Mouse (Mus musculus): ENCODE measurements around the gene Mepce. TPM values are rescaled to one million over a fixed set of nuclear protein-coding genes. Genes with fewer than 3 reads are reported as not detected.

The Mepce gene
- polyA plus RNA-seq (2017; shearing (Covaris generic)): 81.3 TPM

DNA sequence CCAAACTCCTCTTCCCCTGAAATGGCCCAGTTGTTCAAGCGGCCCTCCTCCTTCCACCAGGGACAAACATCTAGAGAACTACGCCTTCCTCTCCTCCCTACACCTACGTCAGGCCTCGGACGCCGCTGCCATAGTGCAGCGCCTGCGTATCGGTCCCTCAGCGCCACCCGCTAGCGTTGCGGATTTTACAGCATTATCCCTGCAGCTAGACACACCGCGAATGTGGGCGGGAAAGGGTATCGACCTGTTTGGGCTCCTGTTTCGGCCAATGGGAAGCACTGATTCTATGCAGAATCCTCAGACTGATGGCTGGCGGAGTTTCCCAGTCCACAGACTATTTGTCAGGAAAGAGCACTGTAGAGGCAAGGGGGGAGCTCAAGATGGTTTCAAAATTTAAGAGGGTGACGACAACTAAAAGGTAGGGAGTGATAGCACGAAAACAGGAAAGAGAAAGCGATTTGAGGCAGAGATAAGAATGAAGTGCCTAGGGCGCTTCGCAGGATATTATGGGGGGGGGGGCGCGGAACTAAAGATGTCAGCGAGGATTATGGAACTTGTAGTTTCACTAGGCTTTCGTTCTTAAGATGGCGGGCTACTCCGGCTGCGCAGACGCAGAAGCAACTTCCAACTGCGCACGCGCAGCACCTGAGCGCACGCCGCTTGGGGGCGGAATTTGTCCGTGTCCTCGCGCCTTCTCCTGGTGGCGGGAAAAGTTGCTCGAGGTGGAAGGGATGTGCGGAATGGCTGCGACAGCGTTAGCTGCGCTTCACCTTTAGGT lies at the start of gene Mepce, which contains the start of gene Zcwpw1:
TSS of gene Mepce (minus strand) at position 505 of the 778 bp plus-strand sequence.
TSS of gene Zcwpw1 (plus strand) at position 648 of the 778 bp plus-strand sequence.

DNA sequence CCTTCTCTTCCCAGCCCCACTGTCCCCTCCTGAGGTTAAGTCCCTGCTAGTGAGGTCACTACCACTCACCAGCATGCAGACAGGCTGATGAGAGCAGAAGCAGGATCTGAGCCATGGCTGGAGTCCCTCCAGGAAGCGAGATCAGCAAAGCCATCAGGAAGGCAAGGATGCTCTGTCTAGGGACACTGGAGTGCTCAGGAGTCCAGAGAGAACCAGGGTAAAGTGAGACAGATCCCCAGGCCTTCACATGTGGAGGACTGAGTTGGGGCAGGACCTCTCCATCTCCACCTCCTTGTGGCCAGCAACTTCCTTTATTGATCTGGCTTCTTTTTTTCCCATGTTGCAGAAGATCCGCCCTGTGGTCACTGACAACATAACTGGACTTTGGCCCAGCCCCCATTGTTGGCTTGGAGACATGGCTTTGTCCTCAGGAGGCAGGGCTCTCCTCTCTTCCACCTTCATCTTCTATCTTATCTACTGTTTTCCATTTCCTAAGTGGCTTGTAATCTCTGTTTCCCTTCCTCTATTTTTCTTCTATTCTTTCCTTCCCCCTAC lies 48.6 kb upstream of the Mepce start, which contains the start of gene Pilra:
TSS of gene Pilra (minus strand) at position 316 of the 555 bp plus-strand sequence.

DNA sequence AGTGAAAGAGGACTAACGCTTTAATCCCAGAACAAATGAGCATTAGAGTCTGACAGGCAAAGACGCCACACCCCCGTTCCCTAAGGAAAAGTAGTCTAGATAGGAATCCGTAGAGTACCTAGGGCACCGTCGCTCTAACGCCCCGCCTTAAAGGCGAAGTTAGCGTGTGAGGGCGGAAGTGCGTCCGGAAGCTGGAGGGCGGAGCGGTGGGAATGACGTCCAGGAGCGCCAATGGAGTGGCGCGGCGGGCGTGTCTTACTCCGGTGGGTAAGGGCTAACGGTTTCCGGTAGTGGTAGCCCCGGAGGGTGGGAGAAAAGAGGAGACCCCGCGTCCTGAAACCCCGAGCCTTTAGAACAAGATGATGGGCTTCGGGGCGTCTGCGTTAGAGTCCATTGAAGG lies 8.8 kb downstream of the Mepce start, which contains the start of gene Ppp1r35:
TSS of gene Ppp1r35 (plus strand) at position 215 of the 400 bp plus-strand sequence.

DNA sequence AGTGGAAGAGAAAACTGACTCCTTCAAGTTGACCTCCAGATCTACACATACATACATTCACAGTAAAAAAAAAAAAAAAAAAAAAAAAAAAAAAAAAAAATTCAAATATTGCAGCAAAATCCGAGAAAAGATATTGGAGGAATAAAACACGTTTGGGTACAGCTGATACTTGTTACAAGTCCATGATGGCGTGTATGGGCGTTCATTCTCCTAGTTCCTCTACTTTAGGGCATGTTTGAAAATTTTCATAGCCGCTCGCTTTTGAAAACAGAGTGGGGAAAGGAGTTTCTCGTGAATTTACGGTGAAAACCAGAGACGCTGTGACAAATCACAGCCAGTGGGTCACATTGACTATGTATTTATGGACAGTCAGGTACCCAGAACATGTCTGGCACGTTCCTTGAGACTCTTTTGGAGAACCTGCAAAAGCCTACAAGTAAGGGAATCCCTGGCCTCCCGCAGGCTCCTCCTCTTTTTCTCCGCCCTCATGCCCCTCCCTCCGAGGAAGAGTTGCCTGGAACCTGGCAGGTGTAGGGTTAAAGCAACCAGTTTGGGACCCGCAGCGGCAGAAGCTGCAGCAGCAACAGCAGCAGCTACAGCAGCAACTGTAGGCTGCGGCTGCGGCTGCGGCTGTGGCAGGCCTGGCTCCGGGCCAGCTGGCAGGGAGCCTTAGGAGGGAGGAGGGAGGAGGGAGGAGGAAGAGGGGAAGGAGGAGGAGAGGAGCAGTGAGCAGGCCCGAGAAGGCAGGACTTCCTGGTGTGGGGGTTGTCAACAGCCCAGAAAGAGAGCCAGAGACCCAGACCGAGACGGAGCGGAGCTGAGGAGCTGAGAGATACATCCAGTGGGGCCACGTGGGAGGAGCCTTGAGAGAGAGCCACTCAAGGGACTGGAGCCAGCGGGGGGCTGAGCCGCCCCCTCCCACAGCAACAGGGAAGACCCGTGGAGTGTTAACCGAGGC lies 42.0 kb downstream of the Mepce start, which contains the start of gene Tsc22d4:
TSS of gene Tsc22d4 (plus strand) at position 517 of the 958 bp plus-strand sequence.

GRCm38 (mm10) chr5:137741023-137741931 lies 46.2 kb downstream of the Mepce start, which contains the start of gene Nyap1:
Gene Nyap1 (minus strand): TSS chr5:137741607.

Other genes with a start within 250 kb of the Mepce start
- gene Actl6b, start 234.1 kb downstream of the Mepce start, polyA plus RNA-seq (2017; shearing (Covaris generic)): not detected
- gene Tfr2, start 217.8 kb downstream of the Mepce start, polyA plus RNA-seq (2017; shearing (Covaris generic)): not detected
- gene Mospd3, start 186.6 kb downstream of the Mepce start, polyA plus RNA-seq (2017; shearing (Covaris generic)): 51.6 TPM
- gene Pcolce, start 173.9 kb downstream of the Mepce start, polyA plus RNA-seq (2017; shearing (Covaris generic)): 1.5 TPM
- gene Fbxo24, start 158.7 kb downstream of the Mepce start, polyA plus RNA-seq (2017; shearing (Covaris generic)): 0.86 TPM
- 287 TPM for gene Lrch4, start 158.5 kb downstream of the Mepce start, polyA plus RNA-seq (2017; shearing (Covaris generic))
- gene Gm20605, start 158.5 kb downstream of the Mepce start, polyA plus RNA-seq (2017; shearing (Covaris generic)): 55.4 TPM
- gene Sap25, start 146.3 kb downstream of the Mepce start, polyA plus RNA-seq (2017; shearing (Covaris generic)): 125 TPM
- not detected for gene Irs3, start 141.9 kb downstream of the Mepce start, polyA plus RNA-seq (2017; shearing (Covaris generic))
- 24.8 TPM for gene Agfg2, start 102.9 kb downstream of the Mepce start, polyA plus RNA-seq (2017; shearing (Covaris generic))
- 0.72 TPM for gene Nyap1, start 46.0 kb downstream of the Mepce start, polyA plus RNA-seq (2017; shearing (Covaris generic))
- 179 TPM for gene Tsc22d4, start 41.9 kb downstream of the Mepce start, polyA plus RNA-seq (2017; shearing (Covaris generic))
- 48.8 TPM for gene Ppp1r35, start 8.8 kb downstream of the Mepce start, polyA plus RNA-seq (2017; shearing (Covaris generic))
- gene Zcwpw1, start 143 bp upstream of the Mepce start, polyA plus RNA-seq (2017; shearing (Covaris generic)): 20.9 TPM
- 0.24 TPM for gene Pilra, start 48.6 kb upstream of the Mepce start, polyA plus RNA-seq (2017; shearing (Covaris generic))
- not detected for gene Pilrb1, start 70.5 kb upstream of the Mepce start, polyA plus RNA-seq (2017; shearing (Covaris generic))
- gene Pilrb2, start 84.2 kb upstream of the Mepce start, polyA plus RNA-seq (2017; shearing (Covaris generic)): not detected
- gene Cyp3a13, start 134.0 kb upstream of the Mepce start, polyA plus RNA-seq (2017; shearing (Covaris generic)): not detected
- gene Gjc3, start 175.4 kb upstream of the Mepce start, polyA plus RNA-seq (2017; shearing (Covaris generic)): not detected
- not detected for gene Azgp1, start 193.9 kb upstream of the Mepce start, polyA plus RNA-seq (2017; shearing (Covaris generic))
- gene Smok3a, start 233.6 kb upstream of the Mepce start, polyA plus RNA-seq (2017; shearing (Covaris generic)): not detected
- not detected for gene Smok3b, start 233.8 kb upstream of the Mepce start, polyA plus RNA-seq (2017; shearing (Covaris generic))